Mouse (Mus musculus): ENCODE data around the gene AL607142.1. TPM values are rescaled to one million over a fixed set of nuclear protein-coding genes. Genes with fewer than 3 reads are reported as not detected.

The AL607142.1 gene
- polyA plus RNA-seq, 1 experiment from 2014 or later, result not detected

DNA sequence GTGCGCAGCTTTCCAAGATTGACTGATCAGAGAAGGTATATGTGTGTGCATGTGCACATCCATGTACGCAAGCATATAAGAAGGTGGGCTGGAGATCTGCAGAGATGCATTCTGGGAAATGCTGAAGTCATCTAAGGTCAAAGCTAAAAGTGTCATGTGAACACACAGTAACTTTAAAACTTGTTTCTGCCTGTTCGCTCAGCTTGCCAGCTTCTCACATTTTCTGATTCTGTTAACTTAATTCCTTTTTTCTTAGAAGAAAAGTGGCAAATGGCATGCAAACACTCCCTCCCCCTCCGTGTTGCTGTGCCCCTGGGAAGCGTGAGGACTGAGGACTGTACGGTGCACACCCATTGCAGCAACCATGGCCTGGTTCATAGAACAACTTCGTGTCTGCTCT lies 22.3 kb upstream of the AL607142.1 start:
- no peak overlapping the region for H3K4me3 ChIP-seq
- H3K4me2 ChIP-seq (replicated peaks), result no peak overlapping the region
- H3K9me3 ChIP-seq, result no peaks in the 10 kb centered on the region
- no peak for ATAC-seq (ENCODE audit: insufficient number of reproducible peaks, insufficient read depth, low FRiP score, low TSS enrichment)
- H3K36me3 ChIP-seq, result no peaks in the 10 kb centered on the region
- no peaks in the 10 kb centered on the region for H3K27me3 ChIP-seq
- H3K9ac ChIP-seq, result no peak overlapping the region
- 87% methylated on average over 7 of the region's 7 CpGs for WGBS
- H3K27ac ChIP-seq, result no peak overlapping the region
- peaks cover 13% of the 10 kb centered on the region for H3K4me1 ChIP-seq

GRCm38 (mm10) chr4:120044612-120045011 lies 20.2 kb upstream of the AL607142.1 start:
- no peak overlapping the region for H3K27ac ChIP-seq
- no peaks in the 10 kb centered on the region for H3K27me3 ChIP-seq
- no peak overlapping the region for H3K4me3 ChIP-seq
- H3K9ac ChIP-seq, result no peak overlapping the region
- H3K36me3 ChIP-seq, result no peaks in the 10 kb centered on the region
- ATAC-seq (ENCODE audit: insufficient number of reproducible peaks, insufficient read depth, low FRiP score, low TSS enrichment), result no peak
- WGBS, result 85% methylated on average over 5 of the region's 5 CpGs
- H3K4me1 ChIP-seq, result peaks cover 13% of the 10 kb centered on the region
- H3K4me2 ChIP-seq (replicated peaks), result no peak overlapping the region
- no peaks in the 10 kb centered on the region for H3K9me3 ChIP-seq

DNA sequence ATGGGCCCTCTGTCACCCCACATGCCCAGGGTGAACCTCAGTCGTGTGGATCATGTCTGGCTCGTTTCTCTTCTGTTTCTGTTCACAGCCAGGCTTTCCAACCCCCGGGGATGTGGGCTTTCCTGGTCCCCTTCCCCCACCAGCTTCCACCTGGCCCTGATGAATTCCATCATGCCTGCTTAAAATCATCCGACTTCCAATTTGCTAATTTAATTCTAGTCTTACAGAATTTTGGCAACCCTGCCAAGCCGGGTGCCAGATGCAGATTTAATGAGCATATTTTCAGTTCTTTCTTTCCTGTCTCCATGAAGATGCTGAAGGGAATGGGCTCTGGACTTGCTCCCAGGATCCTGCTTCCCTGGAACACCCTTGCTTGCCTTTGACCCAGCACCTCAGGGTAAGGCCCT lies 19.7 kb upstream of the AL607142.1 start:
- no peaks in the 10 kb centered on the region for H3K27me3 ChIP-seq
- H3K9ac ChIP-seq, result no peak overlapping the region
- ATAC-seq (ENCODE audit: insufficient number of reproducible peaks, insufficient read depth, low FRiP score, low TSS enrichment), result no peak
- no peak overlapping the region for H3K4me2 ChIP-seq (replicated peaks)
- no peak overlapping the region for H3K4me3 ChIP-seq
- no peaks in the 10 kb centered on the region for H3K36me3 ChIP-seq
- no peak overlapping the region for H3K27ac ChIP-seq
- WGBS, result 41% methylated on average over 5 of the region's 5 CpGs
- peaks cover 13% of the 10 kb centered on the region for H3K4me1 ChIP-seq
- no peaks in the 10 kb centered on the region for H3K9me3 ChIP-seq

DNA sequence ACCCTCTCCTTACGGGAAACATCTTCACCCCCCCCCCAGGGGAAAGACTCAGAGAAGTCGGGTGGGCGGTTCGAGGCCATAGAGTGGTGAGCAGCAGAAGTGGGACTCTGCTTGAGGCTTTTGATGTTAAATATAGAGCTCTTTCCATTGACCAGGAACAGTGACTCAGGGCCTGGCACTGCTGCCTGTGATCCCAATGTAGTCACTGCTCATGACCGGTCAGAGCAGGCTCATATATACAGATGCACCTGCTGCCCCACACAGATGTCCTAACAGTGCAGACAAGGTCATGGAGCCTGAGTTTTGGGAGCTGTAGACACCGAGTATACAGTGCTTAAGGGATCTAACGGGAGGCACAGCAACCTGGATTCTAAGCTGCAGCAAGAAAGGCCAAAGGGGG lies 18.9 kb upstream of the AL607142.1 start:
- WGBS, result 89% methylated on average over 7 of the region's 7 CpGs
- Histone ChIP-seq H3K27me3 (no peaks in the 10 kb centered on the region), H3K27ac (no peak overlapping the region), H3K4me1 (peaks cover 13% of the 10 kb centered on the region), H3K9ac (no peak overlapping the region), H3K9me3 (no peaks in the 10 kb centered on the region), H3K36me3 (no peaks in the 10 kb centered on the region), H3K4me2 (replicated peaks) (no peak overlapping the region), H3K4me3 (no peak overlapping the region)
- ATAC-seq (ENCODE audit: insufficient number of reproducible peaks, insufficient read depth, low FRiP score, low TSS enrichment), result no peak

GRCm38 (mm10) chr4:120047060-120047459 lies 17.7 kb upstream of the AL607142.1 start:
- Histone ChIP-seq H3K9ac (no peak overlapping the region), H3K27me3 (no peaks in the 10 kb centered on the region), H3K4me1 (peaks cover 13% of the 10 kb centered on the region), H3K9me3 (no peaks in the 10 kb centered on the region), H3K36me3 (no peaks in the 10 kb centered on the region), H3K4me3 (no peak overlapping the region), H3K4me2 (replicated peaks) (no peak overlapping the region), H3K27ac (no peak overlapping the region)
- 25% methylated on average over 4 of the region's 4 CpGs for WGBS
- ATAC-seq (ENCODE audit: insufficient number of reproducible peaks, insufficient read depth, low FRiP score, low TSS enrichment), result peak; percentile 38; the same call in 1 of the 2 replicates

GRCm38 (mm10) chr4:120048274-120048673 lies 16.5 kb upstream of the AL607142.1 start:
- Histone ChIP-seq H3K27ac (no peak overlapping the region), H3K4me2 (replicated peaks) (no peak overlapping the region), H3K9me3 (no peaks in the 10 kb centered on the region), H3K4me1 (peaks cover 13% of the 10 kb centered on the region), H3K36me3 (no peaks in the 10 kb centered on the region), H3K9ac (no peak overlapping the region), H3K27me3 (no peaks in the 10 kb centered on the region), H3K4me3 (no peak overlapping the region)
- WGBS, result 69% methylated on average over 4 of the region's 4 CpGs
- no peak for ATAC-seq (ENCODE audit: insufficient number of reproducible peaks, insufficient read depth, low FRiP score, low TSS enrichment)

- Histone ChIP-seq H3K4me1 (peaks cover 13% of the 10 kb centered on the region), H3K27me3 (no peaks in the 10 kb centered on the region), H3K4me3 (no peak overlapping the region), H3K9me3 (no peaks in the 10 kb centered on the region), H3K9ac (no peak overlapping the region), H3K36me3 (no peaks in the 10 kb centered on the region), H3K27ac (no peak overlapping the region), H3K4me2 (replicated peaks) (no peak overlapping the region)
- ATAC-seq (ENCODE audit: insufficient number of reproducible peaks, insufficient read depth, low FRiP score, low TSS enrichment), result no peak
- 95% methylated on average over 3 of the region's 3 CpGs for WGBS
These were observed 14.9 kb upstream of the AL607142.1 start for GRCm38 (mm10) chr4:120049857-120050256.

GRCm38 (mm10) chr4:120052481-120052880 lies 12.3 kb upstream of the AL607142.1 start:
- H3K9me3 ChIP-seq, result no peaks in the 10 kb centered on the region
- H3K27me3 ChIP-seq, result no peaks in the 10 kb centered on the region
- no peak overlapping the region for H3K27ac ChIP-seq
- no peak overlapping the region for H3K9ac ChIP-seq
- ATAC-seq (ENCODE audit: insufficient number of reproducible peaks, insufficient read depth, low FRiP score, low TSS enrichment), result no peak
- no peaks in the 10 kb centered on the region for H3K36me3 ChIP-seq
- H3K4me3 ChIP-seq, result no peak overlapping the region
- no peak overlapping the region for H3K4me2 ChIP-seq (replicated peaks)
- no peaks in the 10 kb centered on the region for H3K4me1 ChIP-seq

- H3K4me3 ChIP-seq, result no peak overlapping the region
- H3K27me3 ChIP-seq, result no peaks in the 10 kb centered on the region
- H3K27ac ChIP-seq, result no peak overlapping the region
- no peak overlapping the region for H3K9ac ChIP-seq
- ATAC-seq (ENCODE audit: insufficient number of reproducible peaks, insufficient read depth, low FRiP score, low TSS enrichment), result no peak
- H3K4me2 ChIP-seq (replicated peaks), result no peak overlapping the region
- no peaks in the 10 kb centered on the region for H3K36me3 ChIP-seq
- no peaks in the 10 kb centered on the region for H3K4me1 ChIP-seq
- 92% methylated on average over 11 of the region's 11 CpGs for WGBS
- H3K9me3 ChIP-seq, result no peaks in the 10 kb centered on the region
These were observed 11.5 kb upstream of the AL607142.1 start for GRCm38 (mm10) chr4:120053026-120054005.

- no peaks in the 10 kb centered on the region for H3K36me3 ChIP-seq
- WGBS, result 45% methylated on average over 9 of the region's 9 CpGs
- no peak for ATAC-seq (ENCODE audit: insufficient number of reproducible peaks, insufficient read depth, low FRiP score, low TSS enrichment)
- no peaks in the 10 kb centered on the region for H3K4me1 ChIP-seq
- no peaks in the 10 kb centered on the region for H3K27me3 ChIP-seq
- H3K9ac ChIP-seq, result no peak overlapping the region
- H3K4me3 ChIP-seq, result no peak overlapping the region
- H3K27ac ChIP-seq, result no peak overlapping the region
- no peaks in the 10 kb centered on the region for H3K9me3 ChIP-seq
- H3K4me2 ChIP-seq (replicated peaks), result no peak overlapping the region
These were observed 10.7 kb upstream of the AL607142.1 start for GRCm38 (mm10) chr4:120054145-120054544.

DNA sequence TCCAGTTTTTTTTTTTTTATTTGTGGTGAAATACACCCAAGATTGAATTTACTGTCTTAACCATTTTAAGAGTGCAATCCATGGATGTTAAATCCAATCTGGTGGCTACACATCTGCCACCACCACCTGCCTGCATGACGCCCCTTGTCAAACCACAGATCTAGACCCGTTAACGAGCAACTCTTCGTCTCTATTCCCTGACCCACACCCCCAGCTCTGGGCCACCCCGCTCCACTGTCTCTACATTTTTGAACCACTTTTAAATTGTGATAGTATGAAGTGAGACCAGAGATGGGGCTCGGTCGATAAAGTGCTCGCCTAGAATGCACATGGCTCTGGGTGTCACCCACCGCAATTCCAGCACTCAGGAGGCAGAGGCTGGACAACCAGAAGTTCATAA lies 8.3 kb upstream of the AL607142.1 start:
- Histone ChIP-seq H3K4me1 (no peaks in the 10 kb centered on the region), H3K27ac (no peak overlapping the region), H3K4me3 (no peak overlapping the region), H3K4me2 (replicated peaks) (no peak overlapping the region), H3K27me3 (no peaks in the 10 kb centered on the region), H3K9ac (no peak overlapping the region), H3K36me3 (no peaks in the 10 kb centered on the region), H3K9me3 (no peaks in the 10 kb centered on the region)
- ATAC-seq (ENCODE audit: insufficient number of reproducible peaks, insufficient read depth, low FRiP score, low TSS enrichment), result no peak
- WGBS, result 95% methylated on average over 9 of the region's 9 CpGs

DNA sequence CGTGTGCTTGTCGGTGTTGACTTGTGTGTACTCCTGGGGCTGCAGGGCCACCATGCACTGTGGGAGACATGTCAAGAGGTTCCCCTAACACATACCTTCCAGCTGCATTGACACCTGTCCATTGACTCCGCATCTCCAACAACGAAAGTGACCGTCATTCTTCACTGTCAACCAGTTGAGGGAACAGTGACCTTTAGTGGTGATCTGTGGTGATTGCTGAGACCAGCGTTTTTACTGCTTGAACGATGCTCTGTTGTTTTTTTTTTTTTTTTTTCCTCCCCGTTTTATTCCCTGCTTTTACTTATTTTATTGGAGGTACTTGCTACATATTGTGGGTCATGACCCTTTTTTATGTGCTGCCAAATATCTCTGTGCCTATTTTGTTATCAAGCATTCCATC lies 7.3 kb upstream of the AL607142.1 start:
- ATAC-seq (ENCODE audit: insufficient number of reproducible peaks, insufficient read depth, low FRiP score, low TSS enrichment), result no peak
- no peak overlapping the region for H3K9ac ChIP-seq
- no peak overlapping the region for H3K4me3 ChIP-seq
- no peaks in the 10 kb centered on the region for H3K9me3 ChIP-seq
- H3K4me1 ChIP-seq, result no peaks in the 10 kb centered on the region
- H3K36me3 ChIP-seq, result no peaks in the 10 kb centered on the region
- H3K27me3 ChIP-seq, result no peaks in the 10 kb centered on the region
- WGBS, result 78% methylated on average over 8 of the region's 8 CpGs
- no peak overlapping the region for H3K27ac ChIP-seq
- H3K4me2 ChIP-seq (replicated peaks), result no peak overlapping the region

All from embryonic facial prominence, embryonic 12.5 days (tissue).